Mouse (Mus musculus): ENCODE results near the gene Fam25c. TPM values are rescaled to one million over a fixed set of nuclear protein-coding genes. Genes with fewer than 3 reads are reported as not detected.

Fam25c gene
- polyA plus RNA-seq (2021; fragmentation: Nextera tagmentation), result 0.50 TPM in 1 of 2 replicates, not detected in the other
- long read RNA-seq, experiment 1, result 0 reads
- long read RNA-seq, experiment 2, partial matches to known transcripts, result 0 of 1 reads
- long read RNA-seq, experiment 2, other reads (novel, unspliced or antisense), result 1 of 1 reads

GRCm38 (mm10) chr14:34355301-34355700, at the start of gene Fam25c:
TSS of gene Fam25c (minus strand) at chr14:34355433.

GRCm38 (mm10) chr14:34375415-34375904, 20.2 kb upstream of the Fam25c start, which contains the start of gene Mmrn2:
TSS of gene Mmrn2 (plus strand) at chr14:34375465.

GRCm38 (mm10) chr14:34374577-34374976, 19.3 kb upstream of the Fam25c start, which contains the start of gene Sncg:
TSS of gene Sncg (minus strand) at chr14:34374789.

GRCm38 (mm10) chr14:34310234-34310965, 44.8 kb downstream of the Fam25c start, which contains the start of the genes Shld2 and Glud1:
TSS of gene Shld2 (minus strand) at chr14:34310493.
TSS of gene Glud1 (plus strand) at chr14:34310727.

Other genes with a start within 250 kb of the Fam25c start
- gene Npy4r, start 202.9 kb downstream of the Fam25c start, polyA plus RNA-seq (2021; fragmentation: Nextera tagmentation), result not detected in 2 replicates
- 0.16 and 0.66 TPM in 2 replicates for gene Gprin2, start 153.8 kb downstream of the Fam25c start, polyA plus RNA-seq (2021; fragmentation: Nextera tagmentation)
- 0.21 and 0.29 TPM in 2 replicates for gene Syt15, start 135.8 kb downstream of the Fam25c start, polyA plus RNA-seq (2021; fragmentation: Nextera tagmentation)
- 5.1 and 8.6 TPM in 2 replicates for gene Shld2, start 44.9 kb downstream of the Fam25c start, polyA plus RNA-seq (2021; fragmentation: Nextera tagmentation)
- 55.7 and 67.9 TPM in 2 replicates for gene Glud1, start 44.7 kb downstream of the Fam25c start, polyA plus RNA-seq (2021; fragmentation: Nextera tagmentation)
- gene Sncg, start 19.4 kb upstream of the Fam25c start, polyA plus RNA-seq (2021; fragmentation: Nextera tagmentation), result 3.8 and 5.9 TPM in 2 replicates
- 1.1 and 1.2 TPM in 2 replicates for gene Mmrn2, start 20.0 kb upstream of the Fam25c start, polyA plus RNA-seq (2021; fragmentation: Nextera tagmentation)
- 5.0 and 8.2 TPM in 2 replicates for gene Bmpr1a, start 147.9 kb upstream of the Fam25c start, polyA plus RNA-seq (2021; fragmentation: Nextera tagmentation)
- not detected in 2 replicates for gene 9230112D13Rik, start 167.4 kb upstream of the Fam25c start, polyA plus RNA-seq (2021; fragmentation: Nextera tagmentation)
- 1.5 and 2.3 TPM in 2 replicates for gene Ldb3, start 233.2 kb upstream of the Fam25c start, polyA plus RNA-seq (2021; fragmentation: Nextera tagmentation)
- 0.21 and 0.28 TPM in 2 replicates for gene Opn4, start 244.7 kb upstream of the Fam25c start, polyA plus RNA-seq (2021; fragmentation: Nextera tagmentation)

Data from left cerebral cortex, adult 6 months (tissue).